Mouse (Mus musculus) MEL (cell line): Measurements from ENCODE around the gene Slc16a12. TPM values are rescaled to one million over a fixed set of nuclear protein-coding genes. Genes with fewer than 3 reads are reported as not detected.

Experiments
- DNase-seq: peaks from one replicate; pipeline ENCODE4 v3.0.0; 2011; ENCODE audit warnings: low read depth, low spot score
- H3K27ac ChIP-seq: 2 replicates; pipeline ENCODE4 v1.5.1; 2012; ENCODE audit warnings: low read depth, mild to moderate bottlenecking, control low read depth, low read length, moderate library complexity; ENCODE audit not compliant: control insufficient read depth
- H3K27me3 ChIP-seq, 2 experiments: fragments of 150-350 bp in 1 of 2; sonication (generic) in 1 of 2; 2 replicates each; pipeline ENCODE4 v1.6.1; 2012; ENCODE audit warnings: low read length in 2 of 2, mild to moderate bottlenecking in 2 of 2, improper control_type of control experiment in 1 of 2, moderate library complexity in 1 of 2; ENCODE audit not compliant: insufficient read depth in 2 of 2, control insufficient read depth in 1 of 2
- H3K36me3 ChIP-seq, 2 experiments: 2 replicates each; pipeline ENCODE4 v1.6.1; 2012 to 2014; ENCODE audit warnings: low read length in 2 of 2, improper control_type of control experiment in 1 of 2, inconsistent platforms in 1 of 2, mild to moderate bottlenecking in 1 of 2; ENCODE audit not compliant: insufficient read depth in 2 of 2, control insufficient read depth in 1 of 2
- H3K4me1 ChIP-seq, 2 experiments: fragments of 150-350 bp in 1 of 2; sonication (generic) in 1 of 2; 2 replicates each; pipeline ENCODE4 v1.6.1; 2012; ENCODE audit warnings: low read length in 2 of 2, improper control_type of control experiment in 1 of 2, mild to moderate bottlenecking in 1 of 2; ENCODE audit not compliant: insufficient read depth in 2 of 2, control insufficient read depth in 1 of 2
- H3K4me3 ChIP-seq, 2 experiments: fragments of 150-350 bp in 1 of 2; sonication (generic) in 1 of 2; 2 replicates each; pipeline ENCODE4 v1.5.1; 2012; ENCODE audit warnings: low read depth in 2 of 2, low read length in 2 of 2, mild to moderate bottlenecking in 2 of 2, moderate library complexity in 2 of 2, control low read depth in 1 of 2, improper control_type of control experiment in 1 of 2; ENCODE audit not compliant: control insufficient read depth in 1 of 2, insufficient read depth in 1 of 2
- H3K79me2 ChIP-seq: 2 replicates; pipeline ENCODE4 v1.6.1; 2012; ENCODE audit warnings: mild to moderate bottlenecking, low read length, moderate library complexity; ENCODE audit not compliant: control insufficient read depth, poor library complexity, insufficient read depth
- H3K9ac ChIP-seq: 2 replicates; pipeline ENCODE4 v1.6.1; 2012; ENCODE audit warnings: low read depth, mild to moderate bottlenecking, control low read depth, low read length, moderate library complexity; ENCODE audit not compliant: control insufficient read depth, poor library complexity, severe bottlenecking
- H3K9me3 ChIP-seq: fragments of 150-350 bp; sonication (generic); replicated peaks from 2 replicates; pipeline ENCODE4 v1.6.1; 2012; ENCODE audit warnings: mild to moderate bottlenecking, low read length, improper control_type of control experiment, moderate library complexity; ENCODE audit not compliant: insufficient read depth
- E2F4 ChIP-seq: IDR thresholded peaks from 2 replicates; pipeline ENCODE4 v1.6.1; 2011; ENCODE audit warnings: low read depth, low read length, improper control_type of control experiment, borderline replicate concordance
- HCFC1 ChIP-seq: IDR thresholded peaks from 2 replicates; pipeline ENCODE4 v1.6.1; 2012; ENCODE audit warnings: low read depth, mild to moderate bottlenecking, inconsistent platforms, low read length, improper control_type of control experiment, moderate library complexity
- JUND ChIP-seq: IDR thresholded peaks from 2 replicates; pipeline ENCODE4 v1.6.1; 2011; ENCODE audit warnings: low read depth, mild to moderate bottlenecking, improper control_type of control experiment, low read length
- MAFK ChIP-seq: IDR thresholded peaks from 2 replicates; pipeline ENCODE4 v1.6.1; 2011; ENCODE audit warnings: low read depth, mild to moderate bottlenecking, low read length, improper control_type of control experiment, borderline replicate concordance
- MEF2A ChIP-seq: IDR thresholded peaks from 2 replicates; pipeline ENCODE4 v1.6.1; 2014; ENCODE audit warnings: low read depth, mild to moderate bottlenecking, inconsistent platforms, low read length, improper control_type of control experiment; ENCODE audit not compliant: poor library complexity, insufficient replicate concordance, severe bottlenecking; ENCODE audit errors: extremely low read depth
- MXI1 ChIP-seq: IDR thresholded peaks from 2 replicates; pipeline ENCODE4 v1.6.1; 2011; ENCODE audit warnings: mild to moderate bottlenecking, low read depth, low read length, improper control_type of control experiment
- MYC ChIP-seq: IDR thresholded peaks from 2 replicates; pipeline ENCODE4 v1.6.1; 2011; ENCODE audit warnings: low read depth, mild to moderate bottlenecking, low read length, improper control_type of control experiment, moderate library complexity
- NRF1 ChIP-seq: IDR thresholded peaks from 2 replicates; pipeline ENCODE4 v1.6.1; 2014; ENCODE audit warnings: low read depth, mild to moderate bottlenecking, inconsistent platforms, low read length, improper control_type of control experiment, moderate library complexity; ENCODE audit not compliant: poor library complexity, insufficient read depth, severe bottlenecking
- RCOR1 ChIP-seq: IDR thresholded peaks from 2 replicates; pipeline ENCODE4 v1.6.1; 2012; ENCODE audit warnings: low read depth, mild to moderate bottlenecking, inconsistent platforms, low read length, improper control_type of control experiment
- SMC3 ChIP-seq: IDR thresholded peaks from 2 replicates; pipeline ENCODE4 v1.6.1; 2011; ENCODE audit warnings: low read depth, low read length, improper control_type of control experiment
- TBP ChIP-seq: IDR thresholded peaks from 2 replicates; pipeline ENCODE4 v1.8.0; 2011; ENCODE audit warnings: low read depth, low read length, improper control_type of control experiment
- USF2 ChIP-seq, 2 experiments: IDR thresholded peaks; 2 replicates each; pipeline ENCODE4 v1.6.1; 2011 to 2012; ENCODE audit warnings: improper control_type of control experiment in 2 of 2, low read length in 2 of 2, borderline replicate concordance in 1 of 2, inconsistent platforms in 1 of 2, low read depth in 1 of 2, mild to moderate bottlenecking in 1 of 2; ENCODE audit not compliant: insufficient read depth in 1 of 2
- ZC3H11A ChIP-seq: IDR thresholded peaks from 2 replicates; pipeline ENCODE4 v1.6.1; 2012; ENCODE audit warnings: low read depth, mild to moderate bottlenecking, inconsistent platforms, low read length, improper control_type of control experiment
- ZKSCAN1 ChIP-seq: IDR thresholded peaks from 2 replicates; pipeline ENCODE4 v1.6.1; 2012; ENCODE audit warnings: low read depth, mild to moderate bottlenecking, inconsistent platforms, low read length, improper control_type of control experiment, moderate library complexity
- polyA plus RNA-seq, 2 experiments: library from polyadenylated mRNA; stranded (reverse) in 1 of 2; unstranded in 1 of 2; fragments of >175 nt in 1 of 2; fragments of >200 nt in 1 of 2; gene quantifications; 2 replicates each; pipeline versions ENCODE4 v1.2.1 to v1.2.4; 2012; ENCODE audit warnings: low replicate concordance in 2 of 2, low read depth in 1 of 2; ENCODE audit not compliant: insufficient read length in 2 of 2, insufficient read depth in 1 of 2, missing spikeins in 1 of 2
- total RNA-seq: library from RNA; depleted of rRNA; stranded (reverse); fragments of 300-350 nt; gene quantifications from 2 replicates; pipeline ENCODE4 v1.2.3, GENCODE M21; 2012

Slc16a12 gene
- total and polyA plus RNA-seq, 3 experiments = 0.06 TPM; not detected in 2

GRCm38 (mm10) chr19:34758754-34759153 lies 11.7 kb upstream of the Slc16a12 start:
- H3K79me2 ChIP-seq = no peaks in the 10 kb centered on the region
- no peak for DNase-seq

GRCm38 (mm10) chr19:34756561-34757240 lies 9.6 kb upstream of the Slc16a12 start:
- Histone ChIP-seq H3K79me2 (no peaks in the 10 kb centered on the region), H3K27me3 (peaks cover 0 to 1% of the 10 kb centered on the region in 2 experiments; a peak in 2 of 4 replicates), H3K9ac (no peak overlapping the region), H3K9me3 (no peaks in the 10 kb centered on the region), H3K4me1 (no peaks in the 10 kb centered on the region), H3K36me3 (no peaks in the 10 kb centered on the region), H3K4me3 (no peak overlapping the region), H3K27ac (no peak overlapping the region)
- DNase-seq = no peak
- TF ChIP-seq JUND = no peak
- TF ChIP-seq ZC3H11A = no peak
- TF ChIP-seq HCFC1 = no peak
- TF ChIP-seq MYC = no peak
- TF ChIP-seq RCOR1 = no peak
- no peak for TF ChIP-seq TBP
- no peak for TF ChIP-seq USF2 (IDR thresholded peaks at IDR 0.05; ENCODE audit: borderline replicate concordance in 1 of 2, insufficient read depth in 1 of 2, low read depth in 1 of 2, low read length in 2 of 2)
- no peak for TF ChIP-seq ZKSCAN1
- no peak for TF ChIP-seq NRF1
- no peak for TF ChIP-seq MEF2A
- no peak for TF ChIP-seq MXI1
- no peak for TF ChIP-seq E2F4
- TF ChIP-seq MAFK = no peak

More at GRCm38 (mm10) chr19:34758754-34759153, 11.7 kb upstream of the Slc16a12 start:
- Histone ChIP-seq H3K4me1 (no peaks in the 10 kb centered on the region), H3K4me3 (no peak overlapping the region), H3K27me3 (peaks cover 0 to 1% of the 10 kb centered on the region in 2 experiments; a peak in 2 of 4 replicates), H3K27ac (no peak overlapping the region), H3K9me3 (no peaks in the 10 kb centered on the region), H3K36me3 (no peaks in the 10 kb centered on the region), H3K9ac (no peak overlapping the region)
- no peak for TF ChIP-seq SMC3
